Mouse (Mus musculus) liver, postnatal 0 days (tissue): ENCODE results near the gene Sptlc2.

Source experiments
- CTCF ChIP-seq: sonication (generic); IDR thresholded peaks from 2 replicates; pipeline ENCODE4 v1.5.1; 2016; ENCODE audit warnings: antibody characterized with exemption, low read depth
- EP300 ChIP-seq: IDR thresholded peaks from 2 replicates; pipeline ENCODE4 v1.6.1; 2016; ENCODE audit warnings: antibody characterized with exemption, low read depth, mild to moderate bottlenecking

DNA sequence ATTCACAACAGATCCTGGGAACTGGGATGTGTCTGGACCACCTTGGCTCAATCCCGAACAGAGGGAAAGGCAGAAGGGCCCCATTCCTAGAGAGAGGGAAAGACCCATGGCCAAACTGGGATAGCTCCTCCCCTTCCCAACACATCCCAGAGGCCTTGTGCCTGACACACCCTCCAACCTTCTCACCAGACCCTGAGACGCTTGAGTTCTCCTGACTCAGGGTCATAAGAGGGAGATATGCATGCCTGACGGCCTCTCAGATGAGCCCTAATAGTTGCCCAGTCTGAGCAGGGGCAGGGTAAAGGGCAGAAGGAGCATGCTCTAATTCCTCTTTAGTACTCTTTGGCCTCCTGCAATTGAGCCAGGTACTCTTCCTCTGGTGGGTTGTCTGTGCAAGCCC, 108.8 kb downstream of the Sptlc2 start:
- TF ChIP-seq CTCF (no peak), EP300 (no peak)
